8 mouse cellular contexts compared by ENCODE assay signal in genomic region chr1:60565931-60566630, GRCm38 (mm10). TPM values are rescaled to one million over a fixed set of nuclear protein-coding genes. Genes with fewer than 3 reads are reported as not detected.
DNase-seq lines count a peak whose midpoint lies in the region; ATAC-seq lines count a peak whose summit lies in the region.

No protein-coding gene starts in this region.

- H3K4me2 ChIP-seq in embryonic facial prominence, embryonic 12.5 days (replicated peaks) = peak overlapping the region; percentile 71

- peak overlapping the region; percentile 94 for H3K4me3 ChIP-seq in embryonic facial prominence, embryonic 12.5 days

- H3K27me3 ChIP-seq in embryonic facial prominence, embryonic 12.5 days = no peaks in the 10 kb centered on the region

- peak; percentile 81 for ATAC-seq in embryonic facial prominence, embryonic 12.5 days (ENCODE audit: insufficient number of reproducible peaks, insufficient read depth, low FRiP score, low TSS enrichment)
- peak; percentile 9; the same call in 1 of the 2 replicates for ATAC-seq in megakaryocyte, adult 5-6 weeks (ENCODE audit: poor library complexity, severe bottlenecking)

- peak overlapping the region; percentile 92 for H3K27ac ChIP-seq in embryonic facial prominence, embryonic 12.5 days

- peaks cover 8% of the 10 kb centered on the region for H3K4me1 ChIP-seq in embryonic facial prominence, embryonic 12.5 days

- H3K9ac ChIP-seq in embryonic facial prominence, embryonic 12.5 days = peak overlapping the region; percentile 94

- H3K36me3 ChIP-seq in embryonic facial prominence, embryonic 12.5 days = peaks cover 4% of the 10 kb centered on the region; the same call in 1 of the 2 replicates

- H3K9me3 ChIP-seq in embryonic facial prominence, embryonic 12.5 days = no peaks in the 10 kb centered on the region

- peak; percentile 54 for DNase-seq in cerebellum, adult 9-10 months
- no peak for DNase-seq in cerebellum, adult 11-12 months
- peak; percentile 41 for DNase-seq in CD4-positive helper T cell, adult 2 months (ENCODE audit: low read depth, low spot score)
- DNase-seq in heart, postnatal 10 days = peak; percentile 60 to 71
- DNase-seq in left cerebral cortex, adult 18-20 months (ENCODE audit: low spot score in 2 of 2) = peak; percentile 14 to 44
- peak; percentile 2 to 4 for DNase-seq in spleen, postnatal 36 days (ENCODE audit: low spot score in 2 of 2)

- intact Hi-C loops in heart, postnatal 10 days (cut with DNase I) = loop anchor here (2.0 to 5.0 kb wide), 5 partner anchors 45 to 295 kb away; partner anchors contain the start of genes Abi2 and Cd28

- under 1% methylated on average over 56 of the region's 56 CpGs for WGBS in embryonic facial prominence, embryonic 12.5 days

RNA-seq across cellular contexts. Expression of gene Raph1, which starts 0.8 kb away (rescaled TPM):
- 23.4 and 25.6 TPM in 2 replicates for polyA plus RNA-seq in embryonic facial prominence, embryonic 12.5 days (2016; fragmentation: Nextera tagmentation; extraction: Ambion mirVana)
- total RNA-seq in heart, postnatal 10 days (2021) = 100 to 1,000 TPM; 132 to 182 TPM
- 10 to 100 TPM; 72.4 to 82.9 TPM for total RNA-seq in left cerebral cortex, adult 18-20 months (2021)
- total RNA-seq in megakaryocyte, adult 5-6 weeks (2015) = 78.7 and 92.4 TPM in 2 replicates
- 21.9 and 36.3 TPM in 2 replicates for total RNA-seq in megakaryocyte, adult 5-6 weeks (2017)
